Mouse (Mus musculus): ENCODE measurements around the gene Pnmal1.
A peak's percentile ranks its signal among the peaks of the same experiment; 100 is the strongest.

Gene Pnmal1

DNA sequence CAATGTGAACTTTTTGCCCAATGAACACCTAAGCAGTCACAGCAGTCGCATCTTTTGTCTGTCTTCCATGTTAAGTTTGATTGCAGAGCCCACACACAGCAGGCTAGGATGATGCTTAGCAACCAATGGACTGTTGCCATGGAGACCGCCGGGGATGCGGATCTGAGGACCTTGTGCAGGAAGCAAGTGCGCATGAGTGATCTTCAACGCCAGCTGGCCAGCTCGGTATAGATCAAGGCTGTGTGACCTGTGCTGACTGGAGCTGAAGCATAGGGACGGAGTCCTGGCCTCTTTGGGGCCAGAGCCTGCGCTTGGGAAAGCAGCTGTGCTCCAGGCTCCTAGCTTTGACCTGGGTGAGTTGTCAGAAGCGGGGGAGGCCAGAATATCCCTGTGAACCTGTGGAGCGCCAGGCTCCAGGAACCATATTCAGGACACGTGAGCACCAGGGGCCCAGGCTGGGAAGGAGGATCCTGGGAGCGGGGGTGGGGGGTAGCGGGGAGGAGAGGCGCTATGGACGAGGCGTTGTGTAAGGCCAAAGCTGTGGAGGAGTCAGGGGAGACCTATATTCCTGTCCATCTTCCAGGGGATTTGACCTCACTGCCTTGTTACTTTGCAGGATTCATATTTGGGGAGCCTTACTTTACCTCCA is at the start of gene Pnmal1:
Gene Pnmal1 (plus strand): TSS at position 141 of the 649 bp plus-strand sequence.
- no peak for DNase-seq (ENCODE audit: low read depth)

DNA sequence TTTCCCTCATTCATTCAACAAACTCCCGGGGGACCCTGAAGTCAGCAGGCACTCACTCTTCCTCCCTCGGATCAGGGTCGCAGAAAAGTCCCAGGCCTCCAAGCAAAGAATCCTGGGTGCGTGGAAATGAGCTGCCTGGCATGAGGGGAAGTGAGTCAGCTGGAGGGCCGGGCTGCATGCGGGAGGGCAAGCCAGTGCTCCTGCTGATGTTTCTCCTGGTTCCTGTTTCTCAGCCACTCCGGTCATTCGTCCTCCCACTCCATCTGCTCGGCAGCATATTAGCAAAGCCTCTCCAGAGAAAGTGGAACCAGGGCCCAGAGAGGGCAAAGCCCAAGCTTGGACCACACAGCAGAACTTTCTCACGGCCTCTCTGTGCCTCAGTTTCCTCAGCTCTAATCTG is 49.6 kb upstream of the Pnmal1 start:
- DNase-seq (ENCODE audit: low read depth) = peak; percentile 68

DNA sequence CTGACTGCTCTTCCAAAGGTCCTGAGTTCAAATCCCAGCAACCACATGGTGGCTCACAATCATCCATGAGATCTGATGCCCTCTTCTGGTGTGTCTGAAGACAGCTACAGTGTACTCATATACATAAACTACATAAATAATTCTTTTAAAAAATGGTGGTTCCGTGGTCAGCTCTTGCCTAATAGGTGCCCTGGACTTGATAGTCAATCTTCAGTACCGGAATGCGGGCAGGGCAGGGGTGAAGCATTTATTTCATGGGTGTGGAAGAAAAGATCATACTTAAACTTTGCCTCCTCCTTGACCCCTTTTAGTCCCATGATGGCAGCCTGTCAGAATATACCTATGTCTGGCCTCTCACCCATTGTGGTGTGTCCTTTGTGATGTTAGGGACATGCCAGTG is 47.6 kb upstream of the Pnmal1 start:
- DNase-seq (ENCODE audit: low read depth) = peak; percentile 56

DNA sequence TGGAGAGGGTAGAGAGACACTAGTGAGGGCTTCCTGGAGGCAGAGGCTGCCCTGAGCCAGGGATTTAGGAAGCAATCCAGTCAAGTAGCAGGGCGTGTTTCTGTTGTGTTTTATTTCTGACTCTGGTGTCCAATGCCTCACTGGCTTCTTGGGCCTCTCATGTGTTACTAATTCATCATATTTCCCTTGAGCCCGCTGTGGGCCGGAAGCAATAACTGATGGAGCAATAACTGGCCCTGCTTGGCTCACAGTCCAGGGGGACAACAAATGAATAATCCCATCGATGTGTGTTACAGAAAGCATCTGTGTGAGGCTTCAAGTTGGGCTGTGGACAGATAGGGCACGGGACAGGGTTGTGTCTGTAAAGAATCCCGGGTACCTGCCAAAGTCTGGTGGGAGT is 47.1 kb upstream of the Pnmal1 start:
- DNase-seq (ENCODE audit: low read depth) = peak; percentile 91

DNA sequence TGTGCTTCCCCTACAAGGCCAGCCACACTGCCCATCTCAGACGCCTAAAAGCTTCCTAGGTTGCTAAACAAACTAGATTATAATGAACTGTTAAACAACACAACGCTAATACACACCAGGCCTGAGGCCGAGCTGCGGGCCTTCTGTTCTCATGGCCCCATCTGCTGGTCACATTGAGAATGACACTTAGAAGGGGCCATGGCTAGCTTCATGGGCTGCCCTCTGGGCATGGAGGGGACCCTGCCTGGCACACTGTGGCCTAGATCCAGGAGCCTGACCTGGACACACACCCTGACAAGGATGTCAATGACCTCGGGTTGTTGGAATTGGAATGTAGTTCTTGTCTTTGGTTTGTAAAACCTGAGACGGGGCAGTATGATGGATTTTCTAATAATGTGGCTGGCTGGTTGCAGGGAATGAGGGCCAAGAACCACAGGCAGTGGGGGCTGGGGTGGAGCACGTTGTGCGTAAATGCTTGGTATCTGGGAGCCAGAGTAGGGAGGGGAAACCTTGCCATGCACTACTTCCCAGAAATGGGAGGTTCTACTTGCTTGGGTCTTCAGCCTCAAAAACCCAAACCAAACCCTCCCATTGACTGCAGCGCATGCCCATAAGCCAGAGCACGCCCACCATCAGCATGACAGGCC is 45.5 kb upstream of the Pnmal1 start:
- DNase-seq (ENCODE audit: low read depth) = peak; percentile 90

DNA sequence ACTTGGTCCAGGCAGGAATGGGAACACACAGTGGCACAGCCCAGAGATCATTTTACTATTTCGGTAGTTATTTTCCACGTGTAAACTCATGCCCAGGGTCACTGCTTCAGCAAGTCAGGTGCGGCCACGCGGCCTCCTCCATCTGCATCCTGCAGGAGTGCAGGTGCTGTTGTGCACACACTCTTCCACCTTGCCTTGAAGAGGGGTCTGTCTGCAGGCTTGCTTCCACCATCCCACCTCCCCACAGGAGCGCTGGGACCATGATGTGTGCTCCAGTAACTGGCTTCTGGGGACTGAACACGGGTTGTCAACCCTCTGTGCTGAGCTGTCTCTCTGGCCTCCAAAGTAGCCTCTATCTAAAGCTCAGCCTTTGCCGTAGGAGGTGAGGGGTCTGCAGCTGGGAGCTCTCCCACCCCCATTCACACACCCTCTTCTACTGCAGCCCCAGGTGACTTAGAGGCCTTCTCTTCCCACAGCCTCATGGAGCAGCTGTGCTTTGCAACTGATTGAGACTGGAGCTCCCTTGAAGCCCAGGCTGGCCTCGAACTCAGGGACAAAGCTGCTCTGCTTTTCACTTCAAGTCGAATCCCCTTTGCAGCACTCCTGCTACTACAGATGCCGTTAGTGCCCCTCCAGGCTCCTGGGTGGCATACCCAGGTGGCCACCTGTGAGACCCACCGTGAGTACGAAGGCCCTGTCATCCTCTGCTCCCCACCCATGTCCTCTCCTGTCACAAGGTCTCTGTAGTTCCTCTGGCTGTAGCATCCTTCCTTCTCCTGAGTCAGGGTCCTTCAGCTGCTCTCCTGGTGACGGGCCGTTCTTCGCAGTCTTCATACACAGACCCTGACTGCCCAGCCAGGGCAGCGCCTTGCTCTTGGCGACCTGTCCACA is 44.8 kb upstream of the Pnmal1 start:
- DNase-seq (ENCODE audit: low read depth) = no peak

DNA sequence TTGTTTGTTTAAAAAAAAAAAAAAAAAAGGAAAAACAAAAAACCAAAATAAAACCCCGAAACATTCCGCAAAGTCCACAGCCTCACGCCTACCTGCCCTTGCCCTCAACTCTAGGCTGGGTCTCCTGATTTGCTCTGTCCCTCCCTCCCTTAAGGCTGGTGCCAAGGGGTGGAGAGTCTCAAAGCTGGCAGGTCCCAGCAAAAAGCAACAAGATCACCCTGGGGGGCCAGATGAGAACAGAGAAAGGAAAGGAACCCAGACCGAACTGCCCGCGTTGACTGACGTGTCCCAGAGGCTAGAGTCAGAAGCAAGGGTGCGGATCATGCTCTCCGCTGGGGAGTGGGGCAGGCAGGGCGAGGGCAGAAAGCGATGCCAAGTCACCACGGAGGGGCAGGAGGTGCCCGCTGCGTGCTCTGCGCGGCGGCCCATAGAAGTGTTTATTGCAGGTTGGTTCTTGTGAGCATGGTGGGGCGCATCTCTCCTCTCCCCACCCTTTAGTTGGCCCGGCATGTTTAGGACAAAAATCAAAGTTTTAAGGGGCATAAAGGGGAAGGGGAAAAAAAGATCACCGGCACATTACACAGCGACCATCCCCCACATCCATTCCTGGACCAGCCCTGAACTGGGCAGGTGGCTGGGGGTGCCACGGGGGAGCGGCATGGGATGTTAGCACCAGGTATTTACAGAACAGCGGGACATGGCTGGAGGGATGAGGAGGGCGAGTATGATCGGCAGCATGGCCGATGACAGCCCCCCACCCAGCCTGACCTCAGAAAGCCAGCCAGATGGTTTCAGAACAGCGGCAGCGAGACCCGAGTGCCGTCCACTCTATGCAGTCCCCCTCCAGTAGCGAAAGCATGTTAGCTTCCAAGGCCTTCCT is 43.8 kb upstream of the Pnmal1 start:
- no peak for DNase-seq (ENCODE audit: low read depth)

DNA sequence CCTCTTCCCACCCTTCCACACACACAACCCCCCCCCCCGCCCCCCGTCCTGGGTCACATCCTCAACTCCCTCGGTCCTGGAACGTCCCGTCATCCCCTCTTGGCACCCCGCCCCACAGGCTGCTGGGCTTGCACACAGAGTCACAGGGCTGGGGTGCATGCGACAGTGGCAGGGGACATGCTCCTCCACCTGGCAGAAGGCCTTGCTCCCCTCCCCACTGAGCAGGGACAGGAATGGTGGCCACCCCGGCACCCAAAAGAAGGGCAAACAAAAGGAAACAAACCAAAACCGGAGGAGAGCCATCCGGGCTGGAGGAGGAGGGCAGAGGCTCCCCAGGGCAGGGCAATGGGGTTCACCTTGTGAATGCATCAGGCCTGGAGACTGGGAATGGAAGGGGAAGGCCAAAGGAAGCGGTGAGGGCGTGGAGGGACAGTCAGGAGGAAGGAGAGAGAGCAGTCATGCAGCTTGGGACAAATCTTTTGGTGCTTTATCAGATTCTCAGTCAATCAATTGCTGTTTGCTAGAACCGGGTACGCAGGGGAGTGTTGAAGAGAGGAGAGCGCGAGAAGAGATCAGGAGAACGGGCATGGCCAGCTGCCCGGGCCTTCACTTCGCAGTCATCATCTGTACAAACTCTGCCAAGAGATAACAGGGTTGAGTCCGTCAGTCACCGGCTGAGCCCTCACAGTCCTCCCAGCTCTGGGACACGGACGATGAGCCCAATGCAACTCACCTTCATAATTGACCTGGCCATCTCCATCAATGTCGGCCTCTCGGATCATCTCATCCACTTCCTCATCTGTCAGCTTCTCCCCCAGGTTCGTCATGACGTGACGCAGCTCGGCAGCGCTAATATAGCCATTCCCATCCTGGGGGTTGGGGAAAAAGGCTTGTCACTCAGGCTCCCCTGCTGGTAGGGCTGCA is 42.9 kb upstream of the Pnmal1 start:
- no peak for DNase-seq (ENCODE audit: low read depth)

DNA sequence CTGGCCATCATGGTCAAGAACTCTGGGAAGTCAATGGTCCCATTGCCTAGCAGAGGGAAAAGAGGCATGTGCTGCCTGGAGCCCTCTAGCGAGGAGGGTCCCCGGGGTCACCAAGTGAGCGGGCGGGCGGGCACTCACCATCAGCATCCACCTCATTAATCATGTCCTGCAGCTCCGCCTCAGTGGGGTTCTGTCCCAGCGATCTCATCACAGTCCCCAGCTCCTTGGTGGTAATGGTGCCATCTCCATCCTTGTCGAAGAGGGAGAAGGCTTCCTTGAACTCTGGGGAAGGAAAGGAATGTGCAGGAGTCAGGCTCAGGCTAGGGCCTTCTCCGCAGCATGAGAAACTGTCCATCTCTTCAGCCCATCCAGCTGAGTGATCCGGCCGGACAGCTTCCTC is 42.0 kb upstream of the Pnmal1 start:
- DNase-seq (ENCODE audit: low read depth) = no peak

GRCm38 (mm10) chr7:16918014-16918413 is 41.5 kb upstream of the Pnmal1 start:
- no peak for DNase-seq (ENCODE audit: low read depth)

DNA sequence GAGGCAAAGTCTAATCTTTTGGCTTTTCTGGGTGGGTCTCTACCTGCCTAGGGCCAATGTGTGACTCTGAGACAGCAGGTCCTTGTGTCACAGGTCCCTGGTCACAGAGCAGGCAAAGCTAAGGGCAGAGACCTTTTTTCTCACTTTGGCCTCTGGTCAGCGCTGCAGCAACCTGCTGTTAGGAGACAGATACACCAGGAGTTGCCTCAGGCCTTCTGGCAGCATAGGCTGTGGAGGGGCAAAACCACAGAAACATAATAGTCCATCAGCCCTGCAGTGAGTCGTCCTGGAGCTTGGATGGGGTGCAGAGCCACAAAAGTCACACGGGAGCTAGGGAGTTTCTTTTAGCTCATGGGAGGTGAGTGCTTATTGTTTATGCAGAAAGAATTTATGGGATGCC is 40.8 kb upstream of the Pnmal1 start:
- peak; percentile 62 for DNase-seq (ENCODE audit: low read depth)

DNA sequence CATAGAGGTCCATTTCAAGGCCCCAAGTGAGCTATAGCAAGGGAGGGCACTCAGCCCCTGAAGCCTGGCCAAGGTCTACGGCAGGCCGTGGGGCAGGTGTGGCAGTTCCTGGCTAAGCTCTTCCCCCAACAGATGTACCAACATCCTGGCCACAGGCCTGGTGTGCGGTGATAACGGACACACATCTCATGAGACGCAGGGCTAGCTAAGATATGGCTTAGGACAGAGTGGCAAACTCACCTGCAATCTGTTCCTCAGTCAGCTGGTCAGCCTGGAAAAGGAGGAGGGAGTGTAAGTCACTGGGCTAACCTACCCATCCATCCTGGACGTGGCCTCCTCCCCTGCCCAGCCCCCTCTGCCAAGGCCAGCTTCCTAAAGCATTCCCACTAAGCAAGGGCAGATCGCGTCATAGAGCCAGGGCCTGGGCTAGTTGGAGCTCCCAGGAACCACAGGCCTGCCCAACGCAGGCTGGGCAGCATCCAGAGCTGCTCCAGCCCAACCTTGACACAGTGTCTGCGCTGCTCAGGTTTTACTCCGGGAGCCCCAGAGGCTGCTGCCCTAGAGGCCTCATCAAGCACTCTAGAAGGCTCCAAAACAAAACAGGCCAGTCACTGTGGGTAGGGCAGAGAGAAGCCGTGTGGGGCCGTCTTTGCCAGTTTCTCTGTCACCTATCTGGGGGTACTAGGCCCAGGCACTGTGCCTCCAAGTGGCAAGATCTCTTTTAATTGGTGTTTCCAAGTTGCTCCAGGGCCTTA is 39.9 kb upstream of the Pnmal1 start:
- DNase-seq (ENCODE audit: low read depth) = peak; percentile 53

DNA sequence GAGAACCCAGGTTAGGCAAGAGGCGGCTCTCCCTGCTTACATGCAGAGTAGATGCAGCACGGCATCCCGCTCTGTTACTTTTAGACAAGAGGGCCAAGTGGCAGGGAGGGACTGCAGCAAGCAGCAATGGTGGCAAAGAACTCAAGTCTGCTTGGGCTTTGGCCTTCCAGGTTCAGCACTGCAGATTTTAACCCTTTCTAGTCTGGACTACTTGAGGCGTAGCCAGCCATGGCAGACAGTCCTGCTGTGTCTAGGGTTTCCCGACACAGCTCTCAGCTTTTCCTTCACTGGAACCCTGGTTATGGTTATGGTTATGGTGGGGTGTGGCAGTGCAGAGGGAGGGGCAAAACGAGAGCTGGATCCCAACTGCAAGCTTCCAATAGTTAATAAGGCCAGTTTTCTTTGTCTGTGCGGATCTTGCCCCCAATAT is 39.3 kb upstream of the Pnmal1 start:
- no peak for DNase-seq (ENCODE audit: low read depth)

GRCm38 (mm10) chr7:16920818-16921791 is 38.4 kb upstream of the Pnmal1 start:
- DNase-seq (ENCODE audit: low read depth) = peak; percentile 51

GRCm38 (mm10) chr7:16921881-16922335 is 37.6 kb upstream of the Pnmal1 start:
- no peak for DNase-seq (ENCODE audit: low read depth)

GRCm38 (mm10) chr7:16922360-16922973 is 37.0 kb upstream of the Pnmal1 start:
- DNase-seq (ENCODE audit: low read depth) = peak; percentile 44

GRCm38 (mm10) chr7:16923283-16924036 is 36.0 kb upstream of the Pnmal1 start:
- no peak for DNase-seq (ENCODE audit: low read depth)
